Mouse (Mus musculus): ENCODE measurements around the gene Map7d3.

Map7d3 gene

GRCm38 (mm10) chrX:56821765-56822603 lies at the start of gene Map7d3:
Map7d3 (minus strand) TSS chrX:56822326.
- DNase-seq (ENCODE audit: low spot score in 2 of 2): no peak

DNA sequence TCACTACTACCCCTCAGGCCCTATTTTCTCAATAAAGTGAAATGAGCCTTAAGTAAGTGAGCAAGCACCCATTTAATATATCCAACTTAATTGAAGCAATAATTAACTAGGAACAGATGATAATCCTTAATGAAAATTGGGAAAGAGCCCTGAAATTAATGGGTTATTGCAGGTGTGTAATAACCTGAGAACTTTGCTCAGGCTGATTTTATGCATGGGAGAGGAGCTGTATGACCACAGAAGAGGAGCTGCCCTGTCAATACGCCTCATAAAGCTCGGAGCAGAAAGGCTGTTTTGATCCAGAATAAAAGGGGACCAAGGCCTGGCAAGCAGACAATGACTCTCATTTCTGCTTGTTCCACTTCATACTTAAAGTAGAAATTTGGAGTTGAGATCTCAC lies 47.7 kb upstream of the Map7d3 start, which contains the start of gene Adgrg4:
Gene Adgrg4, plus strand, starts transcription at position 301 of the 400 bp plus-strand sequence.
- DNase-seq (ENCODE audit: low spot score in 2 of 2): no peak

DNA sequence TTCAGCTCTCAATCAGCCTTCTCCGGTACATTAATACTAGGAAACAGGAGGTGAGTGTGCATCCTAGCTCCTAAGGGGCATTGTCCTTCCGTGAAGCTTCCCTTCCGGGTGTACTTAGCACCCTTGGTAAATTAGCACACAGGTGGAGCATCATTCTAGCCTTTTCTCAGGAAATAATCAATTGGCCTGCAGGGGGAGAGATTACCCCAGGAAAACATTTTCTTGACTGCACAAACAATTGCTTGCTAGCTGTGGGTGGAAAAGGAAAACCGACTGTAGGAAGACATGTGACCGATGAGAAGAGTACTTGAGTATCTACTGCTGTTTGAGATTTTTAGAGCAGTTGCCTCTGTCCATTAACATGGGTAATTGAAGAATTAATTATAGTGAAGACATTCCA lies 19.1 kb upstream of the Map7d3 start:
- DNase-seq (ENCODE audit: low spot score in 2 of 2): no peak

- DNase-seq (ENCODE audit: low spot score in 2 of 2): peak; percentile 2 to 13
These were observed 17.2 kb upstream of the Map7d3 start for GRCm38 (mm10) chrX:56839369-56839768.

DNA sequence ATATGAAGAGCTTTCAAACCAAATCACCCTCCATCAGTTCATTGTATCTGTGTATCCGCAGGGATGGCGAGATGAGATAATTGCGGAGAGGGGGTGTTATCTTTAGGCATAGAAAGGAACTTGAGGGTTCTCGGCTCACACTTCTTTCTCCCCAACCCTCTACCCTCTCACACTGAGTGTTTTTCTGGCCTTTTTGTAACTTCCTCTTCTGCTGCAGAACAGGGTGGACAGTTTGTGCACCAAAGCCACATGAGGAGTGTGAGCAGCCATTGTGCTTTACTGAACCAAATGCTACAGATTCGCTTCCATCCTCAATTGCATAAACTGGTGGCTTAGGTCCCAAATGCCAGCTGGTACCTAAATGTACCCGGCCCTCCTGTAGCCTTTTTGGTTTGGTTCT lies 13.7 kb upstream of the Map7d3 start:
- no peak for DNase-seq (ENCODE audit: low spot score in 2 of 2)

DNA sequence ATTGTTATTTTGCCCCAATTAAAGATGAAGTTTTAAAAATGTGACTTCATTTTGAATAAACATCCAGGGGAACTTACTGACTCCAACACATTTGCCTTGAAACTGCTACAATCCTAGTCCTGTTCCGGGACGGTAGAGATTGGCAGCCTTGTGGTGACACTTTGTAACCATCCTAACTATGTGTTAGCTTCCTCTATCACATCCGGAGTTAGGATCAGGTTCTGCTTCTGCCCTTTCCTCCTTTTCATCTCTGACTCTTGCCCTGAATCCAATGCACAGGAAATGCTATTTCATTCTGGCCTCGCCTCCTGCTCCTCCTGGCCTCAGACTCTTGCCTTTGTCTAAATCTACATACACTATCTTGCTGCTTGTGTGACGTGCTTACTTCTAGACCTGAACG lies 5.4 kb upstream of the Map7d3 start:
- no peak for DNase-seq (ENCODE audit: low spot score in 2 of 2)

- peak; percentile 15 to 40 for DNase-seq (ENCODE audit: low spot score in 2 of 2)
These were observed 30.9 kb downstream of the Map7d3 start for GRCm38 (mm10) chrX:56791268-56791667.

DNA sequence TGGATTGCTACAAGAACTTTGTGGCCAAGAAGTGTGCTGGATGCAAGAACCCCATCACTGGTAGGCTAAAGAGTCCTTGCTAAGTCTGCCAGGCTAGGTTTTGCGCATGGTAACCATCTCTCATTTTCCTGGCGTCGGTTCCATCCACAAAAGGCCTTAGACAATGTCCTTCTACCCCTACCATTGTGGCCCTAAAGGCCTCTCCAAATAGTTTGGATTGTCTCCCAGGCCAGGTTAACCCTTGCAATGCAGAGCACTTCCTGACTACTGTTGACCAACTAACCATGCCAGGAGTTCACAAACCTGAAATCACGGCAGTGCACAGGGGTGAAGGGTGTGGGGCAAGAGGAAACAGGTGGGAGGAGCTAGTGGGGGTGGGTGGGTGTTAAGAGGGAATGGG lies 31.5 kb downstream of the Map7d3 start:
- DNase-seq (ENCODE audit: low spot score in 2 of 2): no peak

GRCm38 (mm10) chrX:56787486-56787885 lies 34.6 kb downstream of the Map7d3 start:
- DNase-seq (ENCODE audit: low spot score in 2 of 2): no peak

DNA sequence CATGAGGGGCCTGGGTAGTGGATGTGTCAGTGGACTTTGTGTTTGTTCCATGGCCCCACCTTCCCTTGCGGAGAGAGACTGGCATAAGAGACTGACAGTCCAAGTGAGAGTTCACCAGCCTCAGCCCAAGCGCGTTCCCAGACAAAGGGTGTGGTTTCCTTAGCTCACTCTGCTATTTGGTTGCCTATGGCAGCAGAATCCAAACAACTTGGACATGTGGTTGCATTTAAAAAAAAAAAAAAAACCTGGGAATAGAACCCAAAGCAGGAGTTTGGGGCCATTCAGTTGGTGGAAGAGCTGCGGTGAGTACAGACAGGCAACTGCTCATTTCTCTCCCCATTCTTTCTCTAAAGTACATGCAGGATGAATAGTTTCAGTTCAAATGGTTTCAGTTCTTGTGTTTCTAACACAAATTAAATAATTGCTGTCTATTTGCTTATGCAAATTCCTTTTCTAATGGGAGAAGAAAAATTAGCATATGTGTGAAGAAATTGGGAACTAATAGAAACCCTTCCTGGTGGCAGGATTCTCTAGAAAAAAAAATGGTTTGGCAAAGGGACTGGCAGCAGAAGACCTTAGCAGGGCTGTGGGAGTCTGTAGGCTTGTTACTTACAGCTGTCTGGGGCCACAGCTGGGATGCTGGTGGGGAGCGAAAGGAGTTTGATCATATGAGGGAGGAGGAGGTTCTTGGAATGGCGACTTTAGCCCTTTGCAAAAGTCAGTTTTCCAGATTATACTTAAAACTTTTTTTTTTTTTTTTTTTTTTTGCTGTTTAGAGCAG lies 35.7 kb downstream of the Map7d3 start:
- DNase-seq (ENCODE audit: low spot score in 2 of 2): no peak

- no peak for DNase-seq (ENCODE audit: low spot score in 2 of 2)
These were observed 48.8 kb downstream of the Map7d3 start for GRCm38 (mm10) chrX:56773329-56773728.

- no peak for DNase-seq (ENCODE audit: low spot score in 2 of 2)
These were observed 50.4 kb downstream of the Map7d3 start for GRCm38 (mm10) chrX:56771751-56772150.

DNA sequence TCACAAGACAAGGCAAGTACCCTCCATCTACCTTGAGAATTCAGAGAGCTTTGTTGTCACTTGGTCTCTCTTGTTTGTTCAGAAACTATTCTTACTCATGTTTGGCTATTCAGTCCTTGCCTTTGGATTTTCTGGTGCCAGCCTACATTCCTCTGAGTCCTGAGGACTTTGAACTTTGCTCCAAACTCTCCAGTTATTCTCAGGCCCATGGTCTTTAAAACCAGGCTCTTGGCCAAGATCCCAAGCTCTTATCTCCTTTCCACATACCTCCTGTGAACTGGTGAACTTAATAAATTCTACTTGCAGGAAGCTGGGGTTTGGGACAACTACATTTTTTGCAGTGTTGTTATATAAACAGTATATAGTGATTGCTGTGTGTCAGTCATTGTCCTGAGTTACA lies 52.3 kb downstream of the Map7d3 start:
- DNase-seq (ENCODE audit: low spot score in 2 of 2): no peak

DNA sequence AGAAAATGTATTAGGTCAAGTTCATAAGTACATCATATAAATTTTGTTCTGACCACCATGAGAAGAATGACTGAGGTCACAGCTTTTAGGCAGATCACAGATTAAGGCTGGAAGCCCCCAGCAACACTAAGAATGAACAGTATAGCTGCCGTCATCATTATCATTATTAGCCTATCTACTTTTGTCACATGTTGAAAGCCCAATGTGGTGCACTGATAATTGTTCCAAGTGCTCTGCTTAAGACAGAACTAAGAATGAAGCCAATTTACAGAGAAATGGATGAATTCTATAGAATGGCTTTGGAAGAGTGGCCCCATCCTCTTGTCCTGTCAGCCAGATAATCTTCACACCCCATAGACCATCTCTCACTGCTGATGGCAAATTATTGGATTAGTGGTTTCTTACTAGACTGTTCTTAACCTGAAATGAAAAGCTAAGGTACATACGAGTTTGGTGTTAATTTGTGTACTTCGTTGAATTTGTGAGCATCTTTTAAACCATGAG lies 61.8 kb downstream of the Map7d3 start:
- no peak for DNase-seq (ENCODE audit: low spot score in 2 of 2)

- DNase-seq (ENCODE audit: low spot score in 2 of 2): no peak
These were observed 65.8 kb downstream of the Map7d3 start for GRCm38 (mm10) chrX:56756352-56756751.

- DNase-seq (ENCODE audit: low spot score in 2 of 2): peak in 1 of 2 experiments; percentile 13
These were observed 66.5 kb downstream of the Map7d3 start for GRCm38 (mm10) chrX:56755646-56756045.

DNA sequence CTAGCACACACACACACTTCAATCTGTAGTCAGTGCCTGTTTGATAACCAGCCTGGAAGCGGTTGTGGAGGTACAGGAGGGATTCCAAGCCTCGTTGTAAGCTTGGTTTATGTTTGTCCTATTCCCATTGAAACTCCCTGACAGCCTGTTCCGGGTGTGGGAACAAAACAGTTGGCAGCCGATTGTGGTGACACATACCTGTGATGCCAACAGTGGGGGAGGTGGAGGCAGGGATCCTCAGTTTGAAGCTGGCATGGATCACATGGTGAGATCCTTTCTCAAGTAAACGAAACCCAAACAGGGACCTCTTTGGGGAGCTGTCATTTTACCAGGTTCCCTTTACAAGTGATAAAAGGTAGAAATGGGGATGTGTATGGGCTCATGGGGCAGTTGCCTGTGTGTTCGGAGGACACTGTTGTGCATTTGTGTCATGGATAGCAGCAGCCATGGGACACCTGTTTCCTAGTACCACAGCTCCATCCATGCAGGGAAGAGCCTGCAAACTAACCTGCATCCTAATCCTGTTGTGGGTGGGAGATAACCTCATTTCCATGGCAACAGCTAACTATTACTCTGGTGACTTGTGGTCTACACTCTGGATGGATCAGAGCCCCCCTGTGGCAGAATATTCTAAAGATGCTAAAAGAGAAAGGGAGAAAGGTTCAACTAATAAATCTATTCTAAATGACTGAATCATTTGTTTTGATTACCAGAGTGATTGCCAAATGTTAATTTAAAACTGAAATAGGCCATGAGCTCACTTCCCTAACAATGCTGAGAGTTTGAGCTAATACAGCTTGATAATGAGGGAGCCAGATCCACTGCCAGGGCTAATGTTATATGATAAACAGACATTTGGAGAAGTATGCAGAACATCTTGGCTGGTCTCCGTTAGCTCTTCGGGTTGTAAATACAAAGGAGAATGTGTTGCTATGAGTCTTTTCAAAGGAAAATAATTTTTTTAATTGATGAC lies 68.5 kb downstream of the Map7d3 start:
- peak; percentile 5 to 6 for DNase-seq (ENCODE audit: low spot score in 2 of 2)

- DNase-seq (ENCODE audit: low spot score in 2 of 2): peak in 1 of 2 experiments; percentile 2
These were observed 70.0 kb downstream of the Map7d3 start for GRCm38 (mm10) chrX:56752144-56752543.

GRCm38 (mm10) chrX:56751536-56751935 lies 70.6 kb downstream of the Map7d3 start:
- DNase-seq (ENCODE audit: low spot score in 2 of 2): no peak
